Mouse (Mus musculus): ENCODE data around the gene Olfr1222. TPM values are rescaled to one million over a fixed set of nuclear protein-coding genes. Genes with fewer than 3 reads are reported as not detected.

The Olfr1222 gene
- not detected for polyA plus RNA-seq (2017; shearing (Covaris generic))

GRCm38 (mm10) chr2:89132954-89133353, at the start of gene Olfr1222:
Gene Olfr1222, minus strand, starts transcription at chr2:89133054.

GRCm38 (mm10) chr2:89174569-89174968, 41.7 kb upstream of the Olfr1222 start, which contains the start of gene Olfr1225:
Gene Olfr1225, minus strand, starts transcription at chr2:89174669.

GRCm38 (mm10) chr2:89163991-89164390, 31.1 kb upstream of the Olfr1222 start, which contains the start of gene Olfr1224-ps1:
Gene Olfr1224-ps1, minus strand, starts transcription at chr2:89164091.

GRCm38 (mm10) chr2:89151460-89151859, 18.6 kb upstream of the Olfr1222 start, which contains the start of gene Olfr1223:
Gene Olfr1223, minus strand, starts transcription at chr2:89151560.

GRCm38 (mm10) chr2:89117183-89117582, 15.7 kb downstream of the Olfr1222 start, which contains the start of gene Olfr1221:
Gene Olfr1221, minus strand, starts transcription at chr2:89117283.

GRCm38 (mm10) chr2:89106735-89107134, 26.1 kb downstream of the Olfr1222 start, which contains the start of gene Olfr1220:
Gene Olfr1220, minus strand, starts transcription at chr2:89106835.

GRCm38 (mm10) chr2:89083413-89083812, 49.4 kb downstream of the Olfr1222 start, which contains the start of gene Olfr1219:
Gene Olfr1219, minus strand, starts transcription at chr2:89083513.

Other genes with a start within 250 kb of the Olfr1222 start
- gene Olfr1208, start 230.7 kb downstream of the Olfr1222 start, polyA plus RNA-seq (2017; shearing (Covaris generic)): 1 to 10 TPM in 1 of 2 experiments, not detected in 1; 1.9 TPM
- under 1 TPM; 0.04 to 0.37 TPM for gene Olfr1209, start 217.9 kb downstream of the Olfr1222 start, polyA plus RNA-seq (2017; shearing (Covaris generic))
- gene Olfr1211, start 194.9 kb downstream of the Olfr1222 start, polyA plus RNA-seq (2017; shearing (Covaris generic)): not detected
- under 1 TPM in 1 of 2 experiments, not detected in 1; 0.16 TPM for gene Olfr1212, start 179.1 kb downstream of the Olfr1222 start, polyA plus RNA-seq (2017; shearing (Covaris generic))
- gene Gm13762, start 152.8 kb downstream of the Olfr1222 start, polyA plus RNA-seq (2017; shearing (Covaris generic)): not detected
- gene Olfr1214, start 140.4 kb downstream of the Olfr1222 start, polyA plus RNA-seq (2017; shearing (Covaris generic)): under 1 TPM in 1 of 2 experiments, not detected in 1; 0.23 TPM
- under 1 TPM; 0.49 to 0.53 TPM for gene Olfr1215, start 126.1 kb downstream of the Olfr1222 start, polyA plus RNA-seq (2017; shearing (Covaris generic))
- gene Olfr1216, start 114.7 kb downstream of the Olfr1222 start, polyA plus RNA-seq (2017; shearing (Covaris generic)): not detected
- under 1 TPM; 0.07 to 0.11 TPM for gene Olfr1217, start 101.0 kb downstream of the Olfr1222 start, polyA plus RNA-seq (2017; shearing (Covaris generic))
- gene Olfr1218, start 71.9 kb downstream of the Olfr1222 start, polyA plus RNA-seq (2017; shearing (Covaris generic)): not detected
- not detected for gene Olfr1219, start 49.5 kb downstream of the Olfr1222 start, polyA plus RNA-seq (2017; shearing (Covaris generic))
- under 1 TPM; 0.08 to 0.62 TPM for gene Olfr1220, start 26.2 kb downstream of the Olfr1222 start, polyA plus RNA-seq (2017; shearing (Covaris generic))
- not detected for gene Olfr1221, start 15.8 kb downstream of the Olfr1222 start, polyA plus RNA-seq (2017; shearing (Covaris generic))
- gene Olfr1223, start 18.5 kb upstream of the Olfr1222 start, polyA plus RNA-seq (2017; shearing (Covaris generic)): under 1 TPM in 1 of 2 experiments, not detected in 1; 0.30 TPM
- not detected for gene Olfr1224-ps1, start 31.0 kb upstream of the Olfr1222 start, polyA plus RNA-seq (2017; shearing (Covaris generic))
- under 1 TPM; 0.06 to 0.77 TPM for gene Olfr1225, start 41.6 kb upstream of the Olfr1222 start, polyA plus RNA-seq (2017; shearing (Covaris generic))
- not detected for gene Olfr1226, start 67.0 kb upstream of the Olfr1222 start, polyA plus RNA-seq (2017; shearing (Covaris generic))
- 1 to 10 TPM in 1 of 2 experiments, under 1 TPM in 1; 0.42 to 1.1 TPM for gene Olfr1228, start 121.0 kb upstream of the Olfr1222 start, polyA plus RNA-seq (2017; shearing (Covaris generic))
- gene Olfr1229, start 155.0 kb upstream of the Olfr1222 start, polyA plus RNA-seq (2017; shearing (Covaris generic)): not detected
- gene Olfr1230, start 164.2 kb upstream of the Olfr1222 start, polyA plus RNA-seq (2017; shearing (Covaris generic)): not detected
- under 1 TPM in 1 of 2 experiments, not detected in 1; 0.34 TPM for gene Olfr1231, start 174.0 kb upstream of the Olfr1222 start, polyA plus RNA-seq (2017; shearing (Covaris generic))
- not detected for gene Olfr1232, start 196.6 kb upstream of the Olfr1222 start, polyA plus RNA-seq (2017; shearing (Covaris generic))
- under 1 TPM; 0.06 to 0.67 TPM for gene Olfr1233, start 209.3 kb upstream of the Olfr1222 start, polyA plus RNA-seq (2017; shearing (Covaris generic))
- gene Olfr1234, start 231.8 kb upstream of the Olfr1222 start, polyA plus RNA-seq (2017; shearing (Covaris generic)): under 1 TPM in 1 of 2 experiments, not detected in 1; 0.23 TPM

All from inflammation-experienced regulatory T-cells (primary cell).